Mouse (Mus musculus) spleen, postnatal 10 days (tissue): ENCODE measurements around the gene Borcs6.
A peak's percentile ranks its signal among the peaks of the same experiment; 100 is the strongest.

ENCODE experiments used
- DNase-seq, 2 experiments: peaks; one replicate each; pipeline ENCODE4 v3.0.0; 2021 to 2022; ENCODE audit warnings: low spot score in 2 of 2

Borcs6 gene

GRCm38 (mm10) chr11:69048151-69048550 is 11.4 kb upstream of the Borcs6 start:
- no peak for DNase-seq

- no peak for DNase-seq
These were observed 8.8 kb upstream of the Borcs6 start for GRCm38 (mm10) chr11:69050748-69051147.

DNA sequence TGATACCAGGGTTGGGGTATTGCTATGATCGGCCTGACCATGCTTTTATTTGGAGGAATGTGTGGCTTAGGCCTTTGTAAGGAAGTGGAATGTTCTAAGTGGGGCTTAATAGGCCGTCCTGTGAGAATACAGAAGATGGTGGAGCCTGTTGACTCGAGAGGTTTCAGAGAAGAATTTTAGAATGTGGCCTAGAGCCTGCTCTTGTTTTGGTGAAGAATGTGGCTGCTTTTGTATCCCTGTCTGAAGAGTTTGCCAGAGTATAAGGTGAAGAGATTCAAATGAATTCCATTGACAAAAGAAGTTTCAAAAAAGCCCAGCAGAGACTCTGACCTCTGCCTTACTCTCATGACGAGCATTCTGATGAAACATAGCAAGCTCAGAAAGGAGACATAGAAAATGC is 7.7 kb upstream of the Borcs6 start:
- DNase-seq: no peak

DNA sequence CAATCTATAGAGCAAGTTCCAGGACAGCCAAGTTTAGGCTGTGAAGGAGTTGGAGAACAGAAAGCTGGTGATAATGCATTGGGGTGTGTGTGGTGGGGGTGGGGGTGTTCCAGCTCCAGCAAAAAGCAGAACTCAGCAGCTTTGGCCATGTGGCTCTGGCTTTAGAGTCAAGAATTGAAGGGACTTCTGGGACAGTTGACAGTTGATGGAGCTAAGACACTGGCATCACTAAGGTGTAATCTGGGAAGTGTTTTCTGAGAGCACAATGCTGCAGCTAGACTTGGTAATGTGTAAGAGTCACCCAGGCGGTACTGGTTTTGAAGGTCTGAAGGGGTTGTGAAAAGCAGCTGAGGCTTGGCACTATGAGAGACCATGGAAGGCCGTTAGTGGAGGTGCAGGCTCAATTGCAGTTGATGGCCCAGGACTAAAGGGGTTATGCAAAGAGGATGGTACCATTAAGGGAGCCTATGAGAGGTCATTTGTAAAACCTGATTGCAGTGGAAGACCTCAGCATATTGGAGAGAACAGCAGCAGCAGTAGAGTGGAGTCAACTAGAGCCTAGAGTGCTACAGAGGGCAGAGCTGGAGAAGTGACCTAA is 6.6 kb upstream of the Borcs6 start:
- DNase-seq: no peak

GRCm38 (mm10) chr11:69053848-69054247 is 5.7 kb upstream of the Borcs6 start:
- no peak for DNase-seq

DNA sequence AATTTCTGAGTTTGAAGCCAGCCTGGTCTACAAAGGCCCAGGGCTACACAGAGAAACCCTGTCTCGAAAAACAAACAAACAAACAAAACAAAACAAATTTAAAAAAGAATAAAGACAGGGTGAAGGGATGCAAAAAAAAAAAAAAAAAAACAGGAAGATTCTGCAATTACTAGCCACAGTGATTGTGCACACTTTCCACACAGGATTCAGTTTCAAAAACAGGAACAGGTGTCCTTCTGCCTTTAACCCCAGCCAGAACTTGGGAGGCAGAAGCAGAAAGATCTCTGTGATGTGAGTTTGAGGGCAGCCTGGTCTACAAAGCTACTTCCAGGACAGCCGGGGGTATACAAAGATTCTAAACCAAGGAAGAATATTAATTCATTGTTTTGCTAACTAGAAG is 1.3 kb upstream of the Borcs6 start:
- no peak for DNase-seq

DNA sequence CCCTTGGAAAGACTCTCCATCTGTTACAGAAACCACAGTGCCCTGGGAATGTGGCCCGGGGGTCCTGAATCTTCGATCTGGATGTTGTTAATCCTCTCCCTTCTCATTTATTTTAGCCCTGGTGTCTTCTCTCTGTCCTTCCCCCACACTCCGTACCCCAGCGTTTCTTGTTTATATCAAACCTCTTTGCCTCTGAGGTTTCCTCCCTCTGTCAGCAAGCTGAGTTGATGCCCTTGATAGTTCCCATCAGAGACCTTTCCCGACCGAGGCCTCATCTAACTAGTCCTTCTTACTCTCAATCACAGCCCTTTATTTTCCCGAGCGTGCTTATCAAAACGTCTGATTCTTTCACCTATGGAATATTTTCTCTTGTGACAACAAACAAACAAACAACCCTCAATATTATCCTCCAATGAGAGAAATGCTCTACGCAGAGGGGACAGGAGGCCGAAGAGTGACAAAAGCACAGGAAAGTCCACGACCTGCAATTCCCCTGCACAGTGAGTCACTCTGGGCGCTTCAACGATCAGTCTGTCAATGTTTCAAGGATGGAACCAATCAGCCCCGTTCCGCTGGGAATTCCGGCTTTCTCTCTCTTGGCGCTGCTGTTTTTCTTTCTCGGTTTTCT is 674 bp upstream of the Borcs6 start:
- DNase-seq: peak in 1 of 2 experiments; percentile 32

- DNase-seq: peak in 1 of 2 experiments; percentile 71
These were observed 476 bp downstream of the Borcs6 start for GRCm38 (mm10) chr11:69059975-69060411.

GRCm38 (mm10) chr11:69060448-69061254 is 1.1 kb downstream of the Borcs6 start:
- peak; percentile 55 to 66 for DNase-seq

GRCm38 (mm10) chr11:69061255-69061912 is 1.9 kb downstream of the Borcs6 start:
- DNase-seq: peak in 1 of 2 experiments; percentile 36

- peak; percentile 77 to 83 for DNase-seq
These were observed 2.8 kb downstream of the Borcs6 start for GRCm38 (mm10) chr11:69062194-69062760.

GRCm38 (mm10) chr11:69062761-69063224 is 3.3 kb downstream of the Borcs6 start:
- DNase-seq: peak; percentile 94 to 97

DNA sequence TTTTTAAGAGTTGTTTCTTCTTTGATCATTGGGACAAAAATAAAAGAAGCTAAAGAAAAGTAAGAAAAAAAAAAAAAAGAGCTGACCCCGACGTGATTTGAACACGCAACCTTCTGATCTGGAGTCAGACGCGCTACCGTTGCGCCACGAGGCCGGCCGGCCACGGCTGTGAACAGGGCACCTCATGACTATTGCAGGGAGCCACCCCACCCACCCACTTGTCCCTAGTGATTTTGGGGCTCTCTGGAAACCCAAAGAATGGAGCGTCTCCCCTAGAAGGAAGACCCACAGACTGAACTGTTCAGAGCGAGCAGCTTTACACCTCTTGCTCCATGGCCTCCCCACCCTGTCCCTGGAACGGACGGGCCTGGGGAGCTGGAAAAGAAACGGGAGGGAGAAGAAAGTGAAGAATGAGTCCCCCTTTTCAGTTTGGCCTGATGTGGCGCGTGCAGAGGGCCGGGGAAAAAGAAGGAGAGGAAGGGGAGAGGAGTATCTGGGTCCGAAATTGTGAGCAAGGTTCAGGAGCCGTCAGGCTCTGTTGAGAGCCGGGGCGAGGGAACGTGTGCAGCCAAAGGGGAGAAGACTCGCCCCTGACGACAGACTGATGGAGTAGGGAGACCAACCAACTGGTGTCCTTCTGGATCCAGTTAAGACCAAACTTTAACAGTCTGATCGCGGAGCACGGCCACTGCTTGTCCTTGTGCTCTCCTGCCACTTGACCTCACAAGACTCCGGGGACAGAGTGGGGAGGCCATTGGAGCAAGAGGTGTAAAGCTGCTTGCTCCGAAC is 4.1 kb downstream of the Borcs6 start:
- peak; percentile 91 for DNase-seq

DNA sequence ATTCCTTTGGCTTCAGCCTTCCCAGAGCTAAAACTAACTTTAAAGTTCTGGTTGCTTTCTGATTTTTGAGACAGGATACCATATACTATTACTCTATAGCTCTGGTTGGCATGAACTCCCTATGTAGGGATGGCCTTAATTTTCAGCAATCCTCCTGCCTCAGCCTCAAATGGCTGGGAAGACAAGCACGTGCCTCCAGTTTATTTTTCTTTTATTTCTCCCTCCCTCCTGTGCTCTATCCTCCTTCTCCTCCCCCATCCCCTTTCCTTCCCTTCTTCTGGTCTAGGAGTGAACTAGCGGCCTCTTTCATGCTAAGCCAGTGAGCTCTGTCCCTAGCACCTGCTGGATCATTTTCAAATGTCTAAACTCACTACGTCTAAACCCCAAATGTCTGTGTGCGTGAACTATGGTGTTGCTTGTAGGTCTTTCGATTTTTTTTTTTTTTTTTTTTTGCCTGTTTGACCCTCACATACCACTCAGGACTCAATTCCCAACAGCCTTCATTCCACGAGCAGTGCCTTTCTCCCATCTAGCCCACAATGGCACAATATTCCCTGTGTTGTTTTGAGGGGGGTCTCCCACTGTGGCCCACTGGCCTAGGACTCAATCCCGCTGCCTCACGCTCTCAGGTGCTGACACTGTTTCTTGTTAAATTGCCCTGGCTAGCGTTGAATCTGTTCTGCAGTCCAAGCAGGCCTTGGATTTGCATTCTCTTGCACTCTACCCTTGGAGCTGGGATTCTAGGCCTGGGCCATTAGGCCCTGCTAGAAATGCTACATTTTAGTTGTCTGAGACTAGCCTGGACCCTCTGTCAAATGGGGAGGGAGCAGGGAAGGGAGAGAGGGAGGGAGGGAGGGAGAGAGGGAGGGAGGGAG is 5.0 kb downstream of the Borcs6 start:
- no peak for DNase-seq

DNA sequence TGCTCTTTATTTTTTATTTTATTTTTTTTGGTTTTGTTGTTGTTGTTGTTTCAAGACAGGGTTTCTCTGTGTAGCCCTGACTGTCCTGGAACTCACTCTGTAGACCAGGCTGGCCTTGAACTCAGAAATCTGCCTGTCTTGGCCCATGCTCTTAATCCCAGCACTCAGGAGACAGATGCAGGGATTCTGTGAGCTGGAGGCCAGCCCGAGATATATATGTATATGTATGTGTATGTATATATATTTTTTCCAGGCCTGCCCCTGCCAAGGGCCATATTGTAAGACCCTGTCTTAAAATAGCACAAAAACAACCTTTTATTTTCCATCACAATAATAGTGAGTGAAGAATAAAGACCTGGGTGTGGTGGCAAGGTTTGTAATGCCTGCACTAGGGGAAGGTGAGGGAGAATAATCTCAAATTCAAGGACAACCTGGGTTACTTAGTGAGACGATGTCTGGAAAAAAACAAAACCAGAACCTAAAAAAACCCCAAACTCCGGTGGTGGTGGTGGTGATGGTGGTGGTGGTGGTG is 5.9 kb downstream of the Borcs6 start:
- no peak for DNase-seq

GRCm38 (mm10) chr11:69066163-69066861 is 6.8 kb downstream of the Borcs6 start:
- peak; percentile 55 to 60 for DNase-seq

GRCm38 (mm10) chr11:69066956-69067355 is 7.4 kb downstream of the Borcs6 start:
- peak; percentile 88 to 91 for DNase-seq

DNA sequence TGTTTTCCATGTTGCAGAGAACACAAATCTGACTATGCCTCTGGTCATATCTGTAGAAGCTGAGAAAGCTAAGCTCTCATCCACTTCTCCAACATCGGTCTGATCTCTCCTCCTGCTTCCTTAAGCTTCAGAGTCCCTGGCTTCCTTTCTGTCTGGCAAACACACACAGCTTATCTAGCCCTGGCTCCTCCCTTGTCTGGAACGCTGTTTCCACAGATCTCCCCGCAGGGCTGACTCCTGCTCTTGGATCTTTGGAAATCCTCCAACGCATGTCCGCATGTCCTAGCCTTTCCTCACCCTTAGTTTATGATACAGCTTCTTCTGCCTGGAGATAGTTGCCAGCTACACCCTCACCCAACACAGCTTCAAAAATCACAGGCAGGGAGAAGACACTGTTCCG is 8.1 kb downstream of the Borcs6 start:
- DNase-seq: no peak

- DNase-seq: no peak
These were observed 10.6 kb downstream of the Borcs6 start for GRCm38 (mm10) chr11:69070093-69070492.
